Mouse (Mus musculus) common myeloid progenitor, adult 5-6 weeks (primary cell): ENCODE measurements around the gene Fnbp1l. TPM values are rescaled to one million over a fixed set of nuclear protein-coding genes. Genes with fewer than 3 reads are reported as not detected.
A peak's percentile ranks its signal among the peaks of the same experiment; 100 is the strongest.

Experiments
- ATAC-seq: replicated peaks from 2 replicates; pipeline ENCODE4 v1.8.0; 2016; ENCODE audit warnings: low read depth, mild to moderate bottlenecking, moderate TSS enrichment, inconsistent platforms; ENCODE audit not compliant: poor library complexity, severe bottlenecking
- total RNA-seq: library from RNA; stranded (forward); fragments of 200-1000, 187-1606 nt; gene quantifications from 2 replicates; pipeline ENCODE4 v1.2.3, GENCODE M21; 2017

The Fnbp1l gene
- total RNA-seq, 1 experiment from 2014 or later, result 33.1 TPM

DNA sequence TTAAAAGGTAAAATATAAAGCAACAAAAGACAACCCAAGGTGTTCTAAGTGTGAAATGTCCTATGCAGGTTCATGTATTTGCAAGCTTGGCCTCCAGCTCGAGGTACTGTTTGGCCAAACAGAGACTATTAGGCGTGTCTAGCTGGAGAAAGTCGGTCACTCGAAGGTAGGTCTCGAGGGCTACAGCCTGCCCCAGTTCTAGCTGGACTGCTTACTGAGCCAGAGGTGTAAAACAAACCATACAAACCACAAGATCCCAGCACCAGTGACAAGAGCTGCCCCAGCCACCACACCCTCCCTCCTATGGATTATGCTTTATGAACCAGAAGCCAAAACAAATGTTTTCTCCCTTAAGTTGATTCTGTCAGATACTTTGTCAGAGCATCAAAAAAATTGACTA, 7.8 kb downstream of the Fnbp1l start:
- ATAC-seq, result peak; percentile 36; the same call in 1 of the 2 replicates

DNA sequence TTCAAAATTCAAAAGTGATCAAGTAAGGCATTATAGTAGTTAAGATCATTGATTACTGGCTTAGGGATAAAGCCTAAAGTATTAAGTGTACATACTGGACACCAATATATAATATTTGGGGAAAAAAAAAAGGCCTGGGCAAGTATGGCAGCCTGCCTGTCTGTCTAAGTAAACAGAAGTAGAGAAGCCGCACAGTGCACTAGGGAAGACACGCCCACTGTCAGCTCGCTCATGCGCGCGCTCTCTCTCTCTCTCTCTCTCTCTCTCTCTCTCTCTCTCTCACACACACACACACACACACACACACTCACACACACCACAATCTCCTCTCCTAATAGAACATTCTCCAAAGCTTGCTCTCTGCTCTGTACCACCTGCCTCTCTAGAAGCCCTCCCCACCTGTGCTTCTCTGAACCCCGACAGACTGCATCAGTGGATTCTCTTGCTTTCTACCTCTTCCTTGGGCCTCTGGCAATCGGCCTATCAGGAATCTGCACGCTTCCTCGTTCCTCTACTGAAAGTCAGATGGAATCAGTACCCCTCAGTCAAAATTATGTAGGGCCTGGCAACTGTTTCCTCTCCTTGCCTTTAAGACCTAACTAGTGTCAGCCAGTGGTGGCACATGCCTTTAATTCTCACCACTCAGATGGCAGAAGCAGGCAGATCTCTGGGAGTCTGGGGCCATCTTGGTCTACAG, 13.3 kb downstream of the Fnbp1l start:
- peak; percentile 91 for ATAC-seq

DNA sequence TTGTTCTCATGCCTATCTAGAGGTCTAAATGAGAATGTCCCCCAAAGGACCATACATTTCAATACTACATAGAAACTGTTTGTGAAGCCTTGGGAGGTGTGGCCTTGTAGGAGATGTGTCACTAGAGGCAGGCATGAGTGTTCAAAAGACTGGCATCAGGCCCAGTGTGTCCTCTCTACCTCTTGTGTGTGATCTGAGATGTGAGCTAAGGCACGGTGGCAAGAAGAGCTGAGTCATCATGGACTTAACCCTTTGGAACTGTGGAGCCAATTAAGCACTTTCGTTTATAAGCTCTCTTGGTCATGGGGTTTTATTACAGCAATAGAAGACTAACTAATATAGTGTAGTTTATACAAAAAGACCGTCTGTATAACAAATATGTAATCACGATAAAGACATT, 16.3 kb downstream of the Fnbp1l start:
- ATAC-seq, result no peak

DNA sequence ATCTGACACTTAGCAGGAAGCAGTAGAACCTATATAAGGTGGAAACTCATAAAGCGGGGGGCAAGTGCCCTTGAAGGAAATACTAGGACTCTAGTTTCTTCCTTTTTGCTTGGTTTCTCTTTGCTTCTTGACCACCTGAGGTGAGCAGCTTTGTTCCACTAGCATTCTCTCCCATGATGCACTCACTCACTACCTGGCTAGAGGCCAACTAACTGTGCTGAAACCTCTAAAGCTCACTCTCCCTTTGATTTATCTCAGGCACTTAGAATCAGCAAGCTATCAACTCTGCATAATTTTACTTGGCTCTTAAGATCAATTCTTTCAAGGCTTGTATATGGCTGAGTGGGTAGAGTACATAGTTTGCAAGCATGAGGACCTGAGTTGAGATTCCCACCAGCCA, 17.1 kb downstream of the Fnbp1l start:
- no peak for ATAC-seq

DNA sequence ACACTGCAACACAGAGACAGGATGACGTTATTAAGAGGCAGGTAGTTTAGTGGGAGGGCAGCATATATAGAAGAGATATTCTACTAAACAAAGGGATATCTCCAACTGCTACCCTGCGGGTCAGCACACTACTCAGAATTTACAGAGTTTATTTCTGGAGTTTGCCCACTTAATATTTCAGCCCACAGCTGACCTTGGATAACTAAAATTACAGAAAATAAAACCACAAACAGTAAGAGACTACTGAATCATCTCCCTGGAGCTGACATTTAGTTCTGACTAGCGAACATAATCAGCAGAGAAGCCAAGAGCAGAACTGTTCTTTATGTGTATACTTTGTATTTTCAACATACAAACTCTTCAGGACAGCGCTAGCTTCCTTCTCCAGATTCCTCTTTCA, 20.2 kb downstream of the Fnbp1l start:
- ATAC-seq, result no peak

DNA sequence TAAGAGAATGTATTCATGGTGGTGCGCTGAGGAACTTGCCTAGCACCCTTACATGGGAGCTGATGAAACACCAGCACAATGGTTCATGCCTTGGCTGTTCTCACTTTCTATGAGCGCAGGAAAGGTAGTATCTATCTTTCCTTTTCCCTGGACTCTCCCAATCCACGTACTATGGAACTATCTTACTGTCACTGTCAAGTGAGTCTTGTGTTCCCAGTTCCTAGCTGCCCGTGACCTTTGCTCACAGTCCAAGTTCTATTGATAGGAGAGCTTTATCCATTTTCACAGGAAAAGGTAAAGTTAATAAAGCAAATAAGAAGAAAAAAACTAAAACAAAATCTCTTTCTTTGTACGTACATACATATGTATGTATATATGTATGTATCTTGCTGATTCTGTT, 28.7 kb downstream of the Fnbp1l start:
- ATAC-seq, result no peak

DNA sequence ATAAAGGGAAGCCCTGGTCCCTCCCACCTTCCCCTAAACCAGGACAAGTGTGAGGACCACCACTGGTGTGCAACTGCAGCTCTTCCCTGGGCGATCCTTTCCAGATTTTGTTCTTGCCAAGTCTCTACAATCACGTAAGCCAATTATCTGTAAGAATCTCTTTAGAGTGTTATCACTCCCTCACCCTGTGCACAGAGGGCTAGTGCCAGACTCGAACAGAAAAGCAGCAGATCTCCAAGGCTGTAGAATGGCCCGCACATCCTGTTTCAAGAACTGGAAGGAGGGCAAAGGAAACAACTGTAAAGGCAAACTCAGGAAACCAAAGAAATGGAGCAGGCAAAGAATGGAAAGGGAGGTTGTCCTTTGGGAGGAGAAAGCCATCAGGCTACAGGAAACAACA, 29.2 kb downstream of the Fnbp1l start:
- no peak for ATAC-seq

DNA sequence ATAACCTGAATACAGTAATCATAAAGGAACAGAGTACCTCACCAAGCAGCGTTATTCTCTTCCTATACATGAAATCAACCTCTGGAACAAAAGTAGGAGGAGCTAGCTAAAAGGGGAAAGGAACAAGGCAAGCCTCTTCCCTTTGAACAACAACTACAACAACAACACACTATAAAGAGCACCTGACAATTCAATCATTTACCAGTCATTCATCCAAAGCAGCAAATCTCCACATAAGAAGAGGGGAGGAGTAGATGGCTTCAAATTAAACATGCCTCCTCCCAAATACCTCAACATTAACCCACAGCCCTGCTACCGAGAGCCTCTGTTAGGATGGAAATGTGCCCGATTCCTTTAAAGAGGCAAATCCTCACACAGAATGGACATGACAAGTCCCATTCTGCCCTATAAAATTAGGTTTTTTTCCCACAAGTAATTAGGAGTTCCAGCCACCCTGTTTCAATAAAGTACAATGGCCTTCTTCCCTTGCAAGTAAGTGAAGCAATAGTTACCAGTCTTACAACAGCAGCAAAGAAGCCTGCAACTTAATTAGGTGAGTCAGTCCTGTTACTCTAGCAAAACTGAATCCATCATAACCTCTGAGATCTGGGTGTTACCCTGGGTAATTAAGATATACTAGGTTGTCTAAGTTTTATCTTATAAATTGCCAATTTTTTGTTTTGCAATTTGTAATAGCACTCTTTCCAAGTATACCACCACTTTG, 32.4 kb downstream of the Fnbp1l start:
- ATAC-seq, result no peak

DNA sequence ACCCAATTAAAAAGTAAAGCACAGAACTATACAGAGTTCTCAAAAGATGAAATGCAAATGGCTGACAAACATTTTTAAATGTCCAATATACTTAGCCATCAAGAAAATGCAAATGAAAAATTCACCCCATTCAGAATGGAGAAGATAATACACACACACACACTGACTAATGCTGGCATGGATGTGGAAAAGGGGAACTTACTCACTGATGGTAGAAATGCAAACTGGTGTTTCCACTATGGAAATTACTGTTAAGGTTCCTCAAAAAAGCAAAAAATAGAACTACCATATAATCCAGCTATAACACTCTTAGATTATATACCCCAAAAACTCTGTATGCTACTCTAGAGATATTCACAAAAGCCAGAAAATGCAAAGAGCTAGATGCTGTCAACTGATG, 42.2 kb downstream of the Fnbp1l start:
- ATAC-seq, result peak; percentile 74

DNA sequence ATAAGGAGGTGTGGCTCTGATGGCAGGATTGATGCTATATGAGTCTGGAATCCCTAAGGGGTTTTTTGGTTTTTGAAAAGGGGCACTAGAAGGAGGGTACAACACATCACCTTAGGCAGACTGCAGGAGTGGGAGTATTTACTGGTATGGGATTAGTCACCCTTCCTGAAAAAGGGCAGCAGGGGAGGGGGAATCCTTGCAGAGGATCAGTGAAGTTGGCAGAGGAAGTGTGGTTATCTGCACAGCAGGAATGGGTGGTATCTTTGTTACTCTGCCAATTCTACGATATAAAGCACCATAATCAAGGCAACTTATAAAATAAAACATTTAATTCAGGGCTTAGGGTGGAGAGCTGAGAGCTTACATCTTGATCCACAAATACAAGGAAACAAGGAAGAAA, 44.6 kb downstream of the Fnbp1l start:
- ATAC-seq, result 0 out of 2 replicates have a peak, but pooled peaks have one; percentile 35

DNA sequence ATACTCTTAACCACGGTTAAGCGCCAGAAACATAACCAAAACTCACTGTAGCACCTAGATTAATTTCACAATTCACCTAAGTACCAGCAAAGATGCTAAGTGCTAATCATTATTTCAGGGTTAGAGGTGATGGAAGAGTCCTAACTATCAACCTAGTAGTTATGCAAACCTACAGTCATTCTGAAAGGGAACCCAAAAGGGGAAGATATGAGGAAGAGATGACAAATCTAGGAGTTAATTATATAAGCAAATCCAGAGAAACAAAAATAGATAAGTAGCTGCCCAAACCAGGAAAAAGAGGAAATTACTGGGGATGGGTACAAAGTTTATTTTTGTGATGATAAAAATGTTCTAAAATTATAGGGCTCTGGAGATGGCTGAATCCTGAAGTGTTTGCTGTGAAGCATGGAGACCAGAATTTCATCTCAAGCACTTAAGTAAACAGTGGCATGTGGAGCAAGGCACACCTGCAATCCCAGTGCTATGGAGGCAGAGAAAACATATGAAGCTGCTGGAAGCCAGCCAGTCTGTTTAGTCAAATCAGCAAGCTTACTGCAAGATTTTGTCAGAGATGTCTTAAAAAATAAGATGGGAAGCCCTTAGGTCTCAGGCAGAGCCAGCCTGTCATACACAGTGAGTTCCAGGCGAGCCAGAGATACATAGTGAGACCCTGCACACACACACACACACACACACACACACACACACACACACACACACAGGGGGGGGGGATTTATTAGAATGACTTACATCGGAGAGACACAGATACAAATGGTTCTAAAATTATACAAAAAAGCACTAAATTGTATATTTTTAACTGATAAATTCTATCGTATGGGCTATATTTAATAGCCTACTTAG, 45.9 kb downstream of the Fnbp1l start:
- ATAC-seq, result peak; percentile 48; the same call in 1 of the 2 replicates

DNA sequence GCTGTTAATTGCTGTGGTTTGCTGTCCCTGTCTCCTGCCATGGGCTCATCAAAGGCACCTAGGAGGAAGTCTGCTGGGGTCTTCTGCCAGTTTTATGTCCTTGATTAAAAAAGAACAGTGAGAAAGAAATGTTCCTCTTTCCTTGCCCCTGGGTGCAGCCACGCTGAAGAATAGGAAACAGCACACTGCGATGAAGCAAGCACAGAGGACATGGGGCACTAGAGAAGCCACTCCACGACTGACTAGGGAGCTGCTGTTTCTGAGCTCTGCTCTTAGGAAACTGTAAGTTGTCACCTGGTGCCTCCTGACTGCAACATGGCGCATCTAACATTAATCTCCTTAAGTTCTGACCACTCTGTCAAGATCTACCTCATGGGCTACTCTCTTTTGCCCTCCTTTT, 53.0 kb downstream of the Fnbp1l start:
- peak; percentile 89 for ATAC-seq

DNA sequence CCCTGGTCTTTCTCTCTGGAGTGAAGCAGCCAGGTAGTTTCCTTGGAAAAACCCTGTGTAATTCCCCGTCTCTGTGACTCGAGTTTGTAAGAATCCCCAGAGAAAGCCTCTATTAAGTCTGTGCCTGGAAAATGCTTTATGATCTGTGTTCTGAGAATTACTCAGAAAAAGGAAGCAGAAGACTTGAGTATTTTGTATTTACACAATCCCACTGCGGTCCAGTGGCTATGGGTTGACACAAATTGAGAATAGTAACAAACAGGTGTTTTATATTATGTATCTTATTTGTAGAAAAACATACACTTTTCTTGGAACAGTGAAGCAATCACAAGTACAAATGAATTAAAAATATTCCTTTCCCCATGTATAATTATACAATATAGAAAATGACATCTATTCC, 53.4 kb downstream of the Fnbp1l start:
- ATAC-seq, result 0 out of 2 replicates have a peak, but pooled peaks have one; percentile 18

DNA sequence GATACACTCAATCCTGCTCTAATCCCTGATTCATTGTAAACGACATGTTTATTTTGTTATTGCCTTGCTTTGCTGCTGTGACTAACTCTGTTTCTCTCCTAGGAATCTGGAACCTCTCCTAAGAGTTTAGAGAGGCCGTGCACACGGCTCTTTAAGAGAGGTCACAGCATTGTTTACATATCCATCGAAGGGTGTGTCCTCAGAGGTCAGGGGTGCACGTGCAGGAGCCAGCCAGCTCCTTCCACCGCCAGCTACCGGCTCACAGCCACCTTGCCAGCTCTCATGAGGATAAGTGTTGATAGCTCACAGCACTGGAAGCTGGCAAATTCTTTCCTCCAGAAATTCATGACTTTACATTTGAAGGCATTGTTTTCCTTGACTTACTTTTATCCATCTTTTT, 54.2 kb downstream of the Fnbp1l start:
- no peak for ATAC-seq

DNA sequence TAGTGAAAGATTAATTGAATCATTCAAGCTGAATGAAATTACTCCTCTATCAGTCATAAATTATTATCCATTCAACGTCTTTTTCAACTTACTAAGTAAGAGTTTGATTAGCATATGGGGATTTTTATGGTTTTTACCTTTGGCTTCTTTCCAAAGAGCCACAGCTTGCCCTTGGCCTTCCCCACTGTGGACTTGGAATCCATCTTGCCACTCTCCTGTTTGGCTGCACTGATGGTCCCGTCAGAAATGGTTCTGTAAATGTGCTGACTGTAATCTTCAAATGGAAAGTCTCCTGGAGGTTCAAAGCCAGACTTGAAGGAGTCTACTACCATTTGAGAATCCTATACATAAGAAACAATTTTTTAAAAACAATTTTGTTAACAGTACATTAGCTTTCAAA, 61.7 kb downstream of the Fnbp1l start:
- ATAC-seq, result no peak

DNA sequence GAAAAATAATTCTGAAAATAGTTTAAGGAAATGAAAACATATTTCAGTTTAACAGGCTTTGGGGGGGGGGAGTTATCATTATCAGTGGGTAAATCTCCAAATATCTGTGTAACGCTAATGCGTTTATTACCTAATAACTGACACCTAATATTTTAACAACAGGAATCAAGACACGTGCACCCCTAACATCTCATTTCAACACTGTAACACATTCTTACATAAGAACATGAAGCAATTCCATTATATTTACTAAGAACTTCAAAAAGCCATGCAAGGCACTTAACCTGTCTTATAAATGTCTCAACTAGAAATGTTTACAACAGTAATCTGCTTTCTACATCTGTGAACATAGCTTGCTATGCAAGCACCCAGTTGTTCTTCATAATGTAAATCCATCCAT, 68.3 kb downstream of the Fnbp1l start:
- no peak for ATAC-seq

DNA sequence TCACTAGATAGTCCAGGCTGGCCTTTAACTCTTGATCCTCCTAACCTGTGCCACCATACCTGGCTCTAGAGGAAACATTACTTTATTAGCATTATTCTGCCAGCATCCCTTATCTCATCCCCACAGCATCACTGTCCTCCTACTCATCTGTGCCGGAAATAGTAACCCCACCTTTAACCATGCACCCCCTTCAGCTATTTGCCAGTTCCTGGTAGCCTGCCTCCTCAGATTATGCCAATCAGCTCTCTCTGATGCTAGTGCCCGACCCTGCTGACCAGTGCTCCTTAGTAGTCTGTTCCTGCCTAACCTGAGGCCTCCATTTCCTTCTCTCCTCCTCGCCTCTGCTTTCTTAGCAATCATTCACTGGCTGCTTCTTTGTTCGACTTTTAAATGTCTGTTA, 72.0 kb downstream of the Fnbp1l start:
- peak; percentile 60; the same call in 1 of the 2 replicates for ATAC-seq

DNA sequence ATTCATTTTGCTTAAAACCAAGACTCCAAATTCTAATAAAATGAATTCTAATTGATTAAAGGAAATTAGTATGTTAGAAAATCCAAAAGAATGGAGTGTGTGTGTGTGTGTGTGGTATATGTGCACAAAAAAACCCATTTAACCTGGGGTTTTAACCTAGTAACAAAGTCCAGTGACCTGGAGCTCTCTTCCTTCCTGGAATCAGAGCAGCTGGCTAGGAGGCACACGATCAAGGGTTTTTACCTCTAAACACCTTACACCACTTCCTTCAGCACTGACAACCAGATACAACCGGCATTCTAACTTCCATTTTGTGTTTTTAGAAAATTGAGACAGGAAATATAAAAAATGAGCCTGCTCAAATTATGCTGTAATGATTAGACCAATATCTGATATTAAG, 74.2 kb downstream of the Fnbp1l start:
- no peak for ATAC-seq

DNA sequence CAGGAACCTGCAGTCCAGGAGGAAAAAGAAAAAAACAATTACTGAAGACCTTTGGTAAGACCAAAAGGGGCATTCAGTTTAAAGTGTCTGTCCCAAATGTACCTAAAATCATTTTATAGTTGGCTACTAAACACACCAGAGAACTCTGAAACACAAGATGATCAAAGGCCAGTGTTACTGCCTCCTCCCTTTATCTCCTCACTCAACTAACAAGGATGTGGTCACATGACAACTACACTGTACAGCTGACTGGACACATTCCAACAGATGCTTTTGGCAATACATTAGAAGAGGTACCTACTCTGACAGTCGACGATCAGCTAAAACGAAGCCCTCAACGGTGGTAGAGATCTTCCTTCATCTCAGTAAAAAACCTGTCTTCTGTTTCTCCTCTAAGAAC, 78.6 kb downstream of the Fnbp1l start:
- no peak for ATAC-seq

DNA sequence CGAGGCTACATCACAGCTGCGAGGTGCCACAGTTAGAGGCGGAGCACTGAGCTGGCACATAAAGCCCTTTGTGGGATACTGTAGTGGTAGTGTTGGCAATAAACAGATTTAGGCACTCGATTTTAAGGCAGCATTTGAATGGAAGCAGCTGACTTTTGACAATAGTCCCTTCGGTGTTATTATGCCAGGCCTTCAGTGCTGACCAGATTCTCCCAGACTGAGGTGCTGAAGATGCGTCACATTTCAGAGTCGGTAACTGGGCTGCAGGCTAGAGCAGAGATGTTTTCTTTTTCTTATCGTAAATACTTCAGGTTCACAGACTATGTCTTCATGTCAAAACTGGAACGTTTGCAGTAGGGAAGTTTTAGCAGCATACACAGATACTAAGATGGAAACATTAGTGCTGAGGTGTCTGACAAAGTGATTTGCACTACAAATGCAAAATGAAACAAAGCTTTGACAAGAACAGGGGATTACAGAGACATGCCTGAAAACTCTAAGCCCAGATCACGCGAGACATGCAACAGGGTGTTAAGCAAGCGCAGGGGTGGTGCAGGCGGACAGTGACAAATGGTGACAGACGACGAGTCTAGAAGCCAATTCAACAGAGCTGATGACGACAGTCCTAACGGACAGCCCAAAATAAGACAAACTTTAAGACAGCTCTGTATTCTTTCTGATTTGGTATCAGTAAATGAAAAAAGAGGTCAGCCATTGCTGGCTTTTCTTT, 79.4 kb downstream of the Fnbp1l start:
- no peak for ATAC-seq
